Mouse (Mus musculus): Measurements from ENCODE around the gene Foxo3.

DNA sequence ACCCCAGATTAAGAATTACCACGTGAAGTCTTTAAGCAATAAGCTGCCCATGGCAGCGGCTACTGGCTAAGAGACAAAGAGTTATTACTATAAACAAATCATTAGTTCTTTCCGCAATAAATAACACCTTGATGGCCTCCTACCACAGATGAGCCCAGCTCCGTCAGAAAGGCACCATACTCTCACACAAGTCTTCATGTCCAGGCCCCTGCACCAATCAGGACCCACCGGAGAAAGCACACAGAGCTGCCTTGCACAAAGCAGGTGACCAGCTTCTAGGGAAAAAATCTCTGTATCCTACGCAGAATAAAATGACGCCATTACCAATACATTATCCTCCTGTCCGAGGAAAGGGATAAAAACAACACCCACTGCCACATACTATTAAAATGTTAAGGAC lies 44.7 kb downstream of the Foxo3 start:
- TF ChIP-seq POLR2A (IDR thresholded peaks at IDR 0.05; ENCODE audit: low read depth, low read length) (no peak), CTCF (IDR thresholded peaks at IDR 0.05; ENCODE audit: borderline replicate concordance, insufficient read depth, low read length) (no peak)

Measured in embryonic fibroblast, embryonic 13.5 days (primary cell).